8 mouse cellular contexts compared by ENCODE assay signal in genomic region chr4:111626118-111626830, GRCm38 (mm10).
DNase-seq lines count a peak whose midpoint lies in the region; ATAC-seq and TF ChIP-seq lines count a peak whose summit lies in the region.

No protein-coding gene starts in this region.

- H3K4me1 ChIP-seq in embryonic facial prominence, embryonic 12.5 days = no peaks in the 10 kb centered on the region
- H3K4me1 ChIP-seq in heart, adult 2 months (ENCODE audit: control insufficient read depth, insufficient read depth, low read length) = no peaks in the 10 kb centered on the region; the same call in 1 of the 2 replicates
- no peaks in the 10 kb centered on the region for H3K4me1 ChIP-seq in kidney, embryonic 14.5 days (ENCODE audit: control insufficient read depth, insufficient read depth, low read length)
- H3K4me1 ChIP-seq in limb, embryonic 13.5 days = no peaks in the 10 kb centered on the region
- no peaks in the 10 kb centered on the region for H3K4me1 ChIP-seq in neural tube, embryonic 12.5 days
- no peaks in the 10 kb centered on the region for H3K4me1 ChIP-seq in stomach, embryonic 16.5 days (ENCODE audit: control insufficient read depth, insufficient read depth, low read length)

- ATAC-seq in embryonic facial prominence, embryonic 12.5 days (ENCODE audit: insufficient number of reproducible peaks, insufficient read depth, low FRiP score, low TSS enrichment) = 0 out of 2 replicates have a peak, but pooled peaks have one; percentile 52
- ATAC-seq in kidney, embryonic 14.5 days (ENCODE audit: low FRiP score, low TSS enrichment) = peak; percentile 83
- ATAC-seq in limb, embryonic 13.5 days (ENCODE audit: low FRiP score, low read depth) = peak; percentile 68
- ATAC-seq in neural tube, embryonic 12.5 days (ENCODE audit: low FRiP score, low read depth) = peak; percentile 86
- ATAC-seq in stomach, embryonic 16.5 days (ENCODE audit: insufficient read depth, low FRiP score) = peak; percentile 35; the same call in 1 of the 2 replicates

- no peak; the same call in none of the 2 replicates for TF ChIP-seq CTCF in heart, adult 2 months (IDR thresholded peaks at IDR 0.05)

- H3K4me3 ChIP-seq in embryonic facial prominence, embryonic 12.5 days = no peak overlapping the region
- H3K4me3 ChIP-seq in heart, adult 2 months = no peak overlapping the region
- no peak overlapping the region for H3K4me3 ChIP-seq in kidney, embryonic 14.5 days (ENCODE audit: low read length)
- H3K4me3 ChIP-seq in limb, embryonic 13.5 days = no peak overlapping the region
- H3K4me3 ChIP-seq in neural tube, embryonic 12.5 days = no peak overlapping the region
- H3K4me3 ChIP-seq in stomach, embryonic 16.5 days (replicated peaks; ENCODE audit: low read length) = no peak overlapping the region

- WGBS in embryonic facial prominence, embryonic 12.5 days = 33% methylated on average over 8 of the region's 8 CpGs
- WGBS in heart, adult 2 months = 31% methylated on average over 8 of the region's 8 CpGs
- WGBS in kidney, embryonic 14.5 days = 32% methylated on average over 8 of the region's 8 CpGs
- 41% methylated on average over 8 of the region's 8 CpGs for WGBS in limb, embryonic 13.5 days
- WGBS in neural tube, embryonic 12.5 days = 38% methylated on average over 8 of the region's 8 CpGs
- 39% methylated on average over 8 of the region's 8 CpGs for WGBS in stomach, embryonic 16.5 days

- intact Hi-C loops in heart, adult 2 months (cut with DNase I) = loop anchor here (1.0 to 2.0 kb wide), 3 partner anchors 130 to 1575 kb away; no protein-coding TSS in a partner anchor

- DNase-seq in 3T3-L1 (ENCODE audit: low read depth, low spot score) = peak; percentile 29
- peak; percentile 79 to 84 for DNase-seq in adrenal gland, postnatal 36 days
- DNase-seq in heart, adult 2 months = peak; percentile 43 to 76

- no peaks in the 10 kb centered on the region for H3K36me3 ChIP-seq in embryonic facial prominence, embryonic 12.5 days
- H3K36me3 ChIP-seq in heart, adult 2 months (ENCODE audit: control insufficient read depth, insufficient read depth, low read length) = no peaks in the 10 kb centered on the region
- H3K36me3 ChIP-seq in kidney, embryonic 14.5 days (ENCODE audit: control insufficient read depth, insufficient read depth, low read length) = no peaks in the 10 kb centered on the region
- no peaks in the 10 kb centered on the region for H3K36me3 ChIP-seq in limb, embryonic 13.5 days
- H3K36me3 ChIP-seq in neural tube, embryonic 12.5 days = no peaks in the 10 kb centered on the region
- no peaks in the 10 kb centered on the region for H3K36me3 ChIP-seq in stomach, embryonic 16.5 days (ENCODE audit: control insufficient read depth, insufficient read depth, low read length)

- no peaks in the 10 kb centered on the region for H3K27me3 ChIP-seq in embryonic facial prominence, embryonic 12.5 days
- no peaks in the 10 kb centered on the region; the same call in 1 of the 2 replicates for H3K27me3 ChIP-seq in heart, adult 2 months (ENCODE audit: control insufficient read depth, insufficient read depth, low read length)
- H3K27me3 ChIP-seq in kidney, embryonic 14.5 days (ENCODE audit: control insufficient read depth, insufficient read depth, low read length) = no peaks in the 10 kb centered on the region
- H3K27me3 ChIP-seq in limb, embryonic 13.5 days = no peaks in the 10 kb centered on the region
- H3K27me3 ChIP-seq in neural tube, embryonic 12.5 days (replicated peaks) = no peaks in the 10 kb centered on the region
- no peaks in the 10 kb centered on the region for H3K27me3 ChIP-seq in stomach, embryonic 16.5 days (ENCODE audit: control insufficient read depth, insufficient read depth, low read length)

- no peaks in the 10 kb centered on the region for H3K79me2 ChIP-seq in heart, adult 2 months (replicated peaks; ENCODE audit: control insufficient read depth, insufficient read depth, low read length)

- no peak for TF ChIP-seq POLR2A in heart, adult 2 months (IDR thresholded peaks at IDR 0.05; ENCODE audit: insufficient read depth, low read depth, low read length)

- no peak overlapping the region for H3K4me2 ChIP-seq in embryonic facial prominence, embryonic 12.5 days (replicated peaks)
- H3K4me2 ChIP-seq in kidney, embryonic 14.5 days (replicated peaks; ENCODE audit: low read depth, low read length) = no peak overlapping the region
- no peak overlapping the region for H3K4me2 ChIP-seq in limb, embryonic 13.5 days (replicated peaks)
- no peak overlapping the region for H3K4me2 ChIP-seq in neural tube, embryonic 12.5 days (replicated peaks)
- no peak overlapping the region for H3K4me2 ChIP-seq in stomach, embryonic 16.5 days (ENCODE audit: low read depth, low read length)

- H3K27ac ChIP-seq in embryonic facial prominence, embryonic 12.5 days = no peak overlapping the region
- no peak overlapping the region for H3K27ac ChIP-seq in heart, adult 2 months
- H3K27ac ChIP-seq in kidney, embryonic 14.5 days (ENCODE audit: low read depth, low read length) = no peak overlapping the region
- no peak overlapping the region for H3K27ac ChIP-seq in limb, embryonic 13.5 days
- H3K27ac ChIP-seq in neural tube, embryonic 12.5 days = no peak overlapping the region
- no peak overlapping the region for H3K27ac ChIP-seq in stomach, embryonic 16.5 days (ENCODE audit: low read length)

- TF ChIP-seq EP300 in heart, adult 2 months (IDR thresholded peaks at IDR 0.05; ENCODE audit: insufficient read depth, low read depth, low read length) = no peak

- H3K9ac ChIP-seq in embryonic facial prominence, embryonic 12.5 days = no peak overlapping the region
- no peak overlapping the region for H3K9ac ChIP-seq in heart, adult 2 months (ENCODE audit: low read depth, low read length)
- H3K9ac ChIP-seq in kidney, embryonic 14.5 days (ENCODE audit: low read depth, low read length) = no peak overlapping the region
- no peak overlapping the region for H3K9ac ChIP-seq in limb, embryonic 13.5 days
- no peak overlapping the region for H3K9ac ChIP-seq in neural tube, embryonic 12.5 days
- H3K9ac ChIP-seq in stomach, embryonic 16.5 days (ENCODE audit: low read length) = no peak overlapping the region

- no peaks in the 10 kb centered on the region for H3K9me3 ChIP-seq in embryonic facial prominence, embryonic 12.5 days
- no peaks in the 10 kb centered on the region for H3K9me3 ChIP-seq in kidney, embryonic 14.5 days (ENCODE audit: control insufficient read depth, low read length)
- H3K9me3 ChIP-seq in limb, embryonic 13.5 days = no peaks in the 10 kb centered on the region
- H3K9me3 ChIP-seq in neural tube, embryonic 12.5 days = no peaks in the 10 kb centered on the region
- no peaks in the 10 kb centered on the region for H3K9me3 ChIP-seq in stomach, embryonic 16.5 days (replicated peaks; ENCODE audit: control insufficient read depth, low read length)

Comparison
In these comparisons a context has a peak if more than half of its experiments do, and no peak if none do; other contexts are left out.
1. DNase-seq: peak in every context shown above with its lines; median percentile 82 in adrenal gland, postnatal 36 days; 60 in heart, adult 2 months; 29 in 3T3-L1.
2. ATAC-seq: peak in every context shown above with its lines; median percentile 86 in neural tube, embryonic 12.5 days; 83 in kidney, embryonic 14.5 days; 68 in limb, embryonic 13.5 days; 52 in embryonic facial prominence, embryonic 12.5 days; 35 in stomach, embryonic 16.5 days.